Comparison of ENCODE assay signal across 20 mouse cellular contexts in genomic region chr16:11621664-11622063, GRCm38 (mm10).
DNase-seq lines count a peak whose midpoint lies in the region; ATAC-seq and TF ChIP-seq lines count a peak whose summit lies in the region.
"Had no signal": no experiment of that assay in that cellular context is flagged by ENCODE, and none has a peak within 500 bp of the region (broad histone marks: within the 10 kb centered on the region; RNA-seq: fewer than 3 reads in every experiment).

No protein-coding gene starts in this region.

- no peak overlapping the region for H3K27ac ChIP-seq in ES-E14 (ENCODE audit: insufficient read depth, low read depth, low read length, poor library complexity, severe bottlenecking)
- H3K27ac ChIP-seq in bone marrow, adult 2 months (ENCODE audit: control insufficient read depth, insufficient read depth, low read depth, low read length, poor library complexity) = no peak overlapping the region
- H3K27ac ChIP-seq: embryonic facial prominence, embryonic 15.5 days; hindbrain, embryonic 15.5 days; limb, embryonic 15.5 days had no signal

- intact Hi-C loops in left cerebral cortex, postnatal 10 days (cut with DNase I) = no loop called here

- DNase-seq in lung, adult 2 months = no peak
- no peak for DNase-seq in lung, postnatal 36 days
- no peak for DNase-seq in ES-E14 (ENCODE audit: low read depth, low spot score)
- no peak for DNase-seq in left cerebral cortex, postnatal 10 days (ENCODE audit: extremely low spot score in 1 of 2, low spot score in 2 of 2)
- no peak for DNase-seq in right cerebral cortex, postnatal 36 days (ENCODE audit: low spot score in 2 of 2)
- DNase-seq: adrenal gland, postnatal 10 days; cerebellum, postnatal 25 days; kidney, adult 11 months; kidney, postnatal 10 days; lung, postnatal 14 days; midbrain, embryonic 14.5 days; thymus, postnatal 25 days had no signal

- H3K9ac ChIP-seq in ES-E14 (ENCODE audit: insufficient read depth, low read depth, low read length, poor library complexity, severe bottlenecking) = no peak overlapping the region
- H3K9ac ChIP-seq: embryonic facial prominence, embryonic 15.5 days; heart, embryonic 12.5 days; hindbrain, embryonic 15.5 days; limb, embryonic 15.5 days had no signal

- no peak for TF ChIP-seq POLR2A in lung, adult 2 months (IDR thresholded peaks at IDR 0.05; ENCODE audit: borderline replicate concordance, extremely low read depth, low read depth, low read length)
- no peak for TF ChIP-seq POLR2A in bone marrow, adult 2 months (IDR thresholded peaks at IDR 0.05; ENCODE audit: borderline replicate concordance, control insufficient read depth, low read depth, low read length)

- 78% methylated on average over 1 of the region's 1 CpGs for WGBS in lung, adult 2 months
- 75% methylated on average over 1 of the region's 1 CpGs for WGBS in bone marrow, adult 2 months

- peak; percentile 77 for ATAC-seq in megakaryocyte progenitor cell, adult 5-6 weeks (replicated peaks; ENCODE audit: poor library complexity)
- ATAC-seq: activated CD4-positive, CD25-positive, alpha-beta regulatory T cell, adult 4 months; Patski had no signal

- in situ Hi-C loops in ES-E14 (cut with MboI; ENCODE audit: low sequenced_read_pairs in 2 of 2, unreplicated experiment in 2 of 2) = no loop called here

- H3K4me3 ChIP-seq in lung, adult 2 months (replicated peaks; ENCODE audit: extremely low read depth, low read depth, low read length) = no peak overlapping the region
- no peak overlapping the region for H3K4me3 ChIP-seq in ES-E14 (ENCODE audit: insufficient read depth in 1 of 2, low read depth in 1 of 2, low read length in 2 of 2, poor library complexity in 1 of 2, severe bottlenecking in 1 of 2)
- H3K4me3 ChIP-seq in bone marrow, adult 2 months (replicated peaks; ENCODE audit: control insufficient read depth, low read depth, low read length) = no peak overlapping the region
- H3K4me3 ChIP-seq: embryonic facial prominence, embryonic 15.5 days; heart, embryonic 12.5 days; hindbrain, embryonic 15.5 days; limb, embryonic 15.5 days had no signal

- no peaks in the 10 kb centered on the region for H3K36me3 ChIP-seq in ES-E14 (ENCODE audit: control insufficient read depth, insufficient read depth, low read length, poor library complexity, severe bottlenecking)
- H3K36me3 ChIP-seq: embryonic facial prominence, embryonic 15.5 days; heart, embryonic 12.5 days; hindbrain, embryonic 15.5 days; limb, embryonic 15.5 days had no signal

- no peaks in the 10 kb centered on the region for H3K4me1 ChIP-seq in lung, adult 2 months (ENCODE audit: control insufficient read depth, insufficient read depth, low read length)
- H3K4me1 ChIP-seq in ES-E14 (ENCODE audit: control insufficient read depth in 2 of 2, insufficient read depth in 2 of 2, low read length in 2 of 2, poor library complexity in 1 of 2) = no peaks in the 10 kb centered on the region
- H3K4me1 ChIP-seq in bone marrow, adult 2 months (ENCODE audit: control insufficient read depth, insufficient read depth, low read length) = no peaks in the 10 kb centered on the region; the same call in 1 of the 2 replicates
- H3K4me1 ChIP-seq: heart, embryonic 12.5 days; hindbrain, embryonic 15.5 days; limb, embryonic 15.5 days had no signal

- TF ChIP-seq CTCF in lung, adult 2 months (IDR thresholded peaks at IDR 0.05; ENCODE audit: insufficient read depth, low read length) = peak; percentile 31; the same call in 1 of the 2 replicates
- TF ChIP-seq CTCF in bone marrow, adult 2 months (IDR thresholded peaks at IDR 0.05; ENCODE audit: control insufficient read depth, insufficient read depth, low read length) = peak; percentile 21; the same call in 1 of the 2 replicates

- no peaks in the 10 kb centered on the region for H3K9me3 ChIP-seq in ES-E14 (ENCODE audit: control insufficient read depth, insufficient read depth, low read depth, low read length)
- H3K9me3 ChIP-seq: embryonic facial prominence, embryonic 15.5 days; heart, embryonic 12.5 days; hindbrain, embryonic 15.5 days; limb, embryonic 15.5 days had no signal

TF ChIP-seq in ES-E14, 5 proteins besides CTCF, POLR2A, EP300 and RAD21:
- peak; percentile 55; the same call in 1 of the 2 replicates for TF ChIP-seq ZNF384 (IDR thresholded peaks at IDR 0.05; ENCODE audit: low read depth, low read length)
- no peak for TF ChIP-seq HCFC1 (IDR thresholded peaks at IDR 0.05; ENCODE audit: borderline replicate concordance, insufficient read depth, low read length)
